19 mouse cellular contexts compared by ENCODE assay signal in genomic region chr16:22768661-22769060, GRCm38 (mm10). TPM values are rescaled to one million over a fixed set of nuclear protein-coding genes. Genes with fewer than 3 reads are reported as not detected.
"Had no signal": no experiment of that assay in that cellular context is flagged by ENCODE, and none has a peak within 500 bp of the region (broad histone marks: within the 10 kb centered on the region; RNA-seq: fewer than 3 reads in every experiment).

No protein-coding gene starts in this region.

- H3K27me3 ChIP-seq: limb, embryonic 15.5 days; liver, embryonic 13.5 days; lung, embryonic 15.5 days; midbrain, embryonic 15.5 days; neural tube, embryonic 13.5 days had no signal

- H3K9me3 ChIP-seq: limb, embryonic 15.5 days; liver, embryonic 13.5 days; lung, embryonic 15.5 days; midbrain, embryonic 15.5 days; neural tube, embryonic 13.5 days had no signal

- H3K27ac ChIP-seq: kidney, postnatal 0 days; limb, embryonic 15.5 days; liver, embryonic 13.5 days; lung, embryonic 15.5 days; macrophage; midbrain, embryonic 15.5 days; neural tube, embryonic 13.5 days; stomach, postnatal 0 days had no signal

- ATAC-seq: liver, postnatal 0 days; midbrain, embryonic 15.5 days had no signal

- DNase-seq: kidney, adult 11 months; kidney, adult 9 months; kidney, postnatal 36 days; liver, embryonic 13.5 days; liver, postnatal 0 days; thymus, postnatal 4 days had no signal

- H3K4me3 ChIP-seq: limb, embryonic 15.5 days; liver, embryonic 13.5 days; lung, embryonic 15.5 days; megakaryocyte, embryonic 14.5 days; midbrain, embryonic 15.5 days; neural tube, embryonic 13.5 days had no signal

- H3K4me2 ChIP-seq: limb, embryonic 15.5 days; liver, embryonic 13.5 days; lung, embryonic 15.5 days; midbrain, embryonic 11.5 days; midbrain, embryonic 15.5 days; neural tube, embryonic 13.5 days had no signal

- H3K36me3 ChIP-seq: limb, embryonic 15.5 days; liver, embryonic 13.5 days; lung, embryonic 15.5 days; midbrain, embryonic 15.5 days; neural tube, embryonic 13.5 days had no signal

- H3K9ac ChIP-seq: limb, embryonic 15.5 days; liver, embryonic 13.5 days; liver, postnatal 0 days; lung, embryonic 15.5 days; midbrain, embryonic 15.5 days; neural tube, embryonic 13.5 days had no signal

- H3K4me1 ChIP-seq: limb, embryonic 15.5 days; liver, embryonic 13.5 days; lung, embryonic 15.5 days; megakaryocyte, embryonic 14.5 days; midbrain, embryonic 15.5 days; neural tube, embryonic 13.5 days had no signal

RNA-seq across cellular contexts. Expression of gene Crygs, which starts 42.7 kb away (rescaled TPM):
- total RNA-seq: layer of hippocampus, adult 18-20 months; layer of hippocampus, postnatal 14 days had no signal
- polyA plus RNA-seq: intestine, embryonic 14.5 days; limb, embryonic 11.5 days; limb, embryonic 15.5 days; liver, postnatal 0 days; lung, embryonic 15.5 days; macrophage; midbrain, embryonic 15.5 days; neural tube, embryonic 13.5 days had no signal
